Comparison of ENCODE assay signal across 23 mouse cellular contexts in genomic region chr4:149909551-149909950, GRCm38 (mm10). TPM values are rescaled to one million over a fixed set of nuclear protein-coding genes. Genes with fewer than 3 reads are reported as not detected.
A peak's percentile ranks its signal among the peaks of the same experiment; 100 is the strongest.
DNase-seq lines count a peak whose midpoint lies in the region; TF ChIP-seq lines count a peak whose summit lies in the region.
"Had no signal": no experiment of that assay in that cellular context is flagged by ENCODE, and none has a peak within 500 bp of the region (broad histone marks: within the 10 kb centered on the region; RNA-seq: fewer than 3 reads in every experiment).

No protein-coding gene starts in this region.

- 35% methylated on average over 13 of the region's 13 CpGs for WGBS in small intestine, adult 2 months
- 98% methylated on average over 13 of the region's 13 CpGs for WGBS in thymus, adult 2 months

- H3K36me3 ChIP-seq in small intestine, adult 2 months (ENCODE audit: control insufficient read depth, insufficient read depth, low read length): peaks cover 22% of the 10 kb centered on the region
- H3K36me3 ChIP-seq in thymus, adult 2 months (ENCODE audit: control insufficient read depth, insufficient read depth, low read length): no peaks in the 10 kb centered on the region
- H3K36me3 ChIP-seq: forebrain, embryonic 15.5 days; G1E; hindbrain, embryonic 15.5 days; liver, embryonic 12.5 days had no signal

- no peaks in the 10 kb centered on the region for H3K27me3 ChIP-seq in small intestine, adult 2 months (ENCODE audit: control insufficient read depth, insufficient read depth, low read length)
- H3K27me3 ChIP-seq in thymus, adult 2 months (ENCODE audit: control insufficient read depth, insufficient read depth, low read length): no peaks in the 10 kb centered on the region
- H3K27me3 ChIP-seq: embryonic facial prominence, embryonic 15.5 days; forebrain, embryonic 15.5 days; hindbrain, embryonic 15.5 days; limb, embryonic 12.5 days; lung, embryonic 15.5 days; neural tube, embryonic 12.5 days; stomach, embryonic 15.5 days had no signal

- TF ChIP-seq CTCF in small intestine, adult 2 months (IDR thresholded peaks at IDR 0.05; ENCODE audit: extremely low read depth, insufficient read length, insufficient replicate concordance, low read depth, low read length): no peak
- TF ChIP-seq CTCF in thymus, adult 2 months (IDR thresholded peaks at IDR 0.05; ENCODE audit: borderline replicate concordance, control insufficient read depth, extremely low read depth, insufficient read depth, low read length, poor library complexity): no peak

- TF ChIP-seq POLR2A in small intestine, adult 2 months (IDR thresholded peaks at IDR 0.05; ENCODE audit: low read depth, low read length): peak; percentile 56; the same call in 1 of the 2 replicates
- no peak for TF ChIP-seq POLR2A in thymus, adult 2 months (IDR thresholded peaks at IDR 0.05; ENCODE audit: control insufficient read depth, extremely low read depth, insufficient read depth, low read length, poor library complexity)

- H3K4me1 ChIP-seq in small intestine, adult 2 months (ENCODE audit: control insufficient read depth, insufficient read depth, insufficient read length, low read length): peaks cover 27% of the 10 kb centered on the region
- peaks cover 29% of the 10 kb centered on the region for H3K4me1 ChIP-seq in thymus, adult 2 months (replicated peaks; ENCODE audit: control insufficient read depth, insufficient read depth, low read length)
- H3K4me1 ChIP-seq: forebrain, embryonic 15.5 days; liver, embryonic 12.5 days had no signal

- DNase-seq in kidney, postnatal 36 days: peak; percentile 46 to 62
- DNase-seq in kidney, postnatal 10 days: no peak
- DNase-seq in lung, postnatal 25 days (ENCODE audit: low spot score): peak; percentile 30
- DNase-seq in lung, postnatal 10 days: no peak
- peak; percentile 84 for DNase-seq in gonadal fat pad, adult 2 months (ENCODE audit: low read depth)
- DNase-seq in thymus, adult 2 months: no peak
- DNase-seq in adrenal gland, postnatal 10 days: no peak
- DNase-seq: adrenal gland, postnatal 14 days; B cell, adult 2 months; cerebellum, adult 8-10 months; heart, adult 11 months; midbrain, embryonic 14.5 days had no signal

- peak overlapping the region; percentile 41 for H3K4me3 ChIP-seq in small intestine, adult 2 months (ENCODE audit: low read depth, low read length)
- no peak overlapping the region for H3K4me3 ChIP-seq in thymus, adult 2 months (ENCODE audit: control insufficient read depth, insufficient read depth, low read length)
- H3K4me3 ChIP-seq: embryonic facial prominence, embryonic 15.5 days; forebrain, embryonic 15.5 days; hindbrain, embryonic 15.5 days; limb, embryonic 12.5 days; liver, embryonic 12.5 days; lung, embryonic 15.5 days; megakaryocyte, embryonic 14.5 days; neural tube, embryonic 12.5 days; stomach, embryonic 15.5 days had no signal

- peak overlapping the region; percentile 82 for H3K27ac ChIP-seq in small intestine, adult 2 months (ENCODE audit: insufficient read depth, low read depth, low read length)
- no peak overlapping the region for H3K27ac ChIP-seq in thymus, adult 2 months (ENCODE audit: control insufficient read depth, insufficient read depth, low read length)
- H3K27ac ChIP-seq: embryonic facial prominence, embryonic 15.5 days; forebrain, embryonic 15.5 days; hindbrain, embryonic 15.5 days; limb, embryonic 12.5 days; liver, embryonic 12.5 days; lung, embryonic 15.5 days; neural tube, embryonic 12.5 days; stomach, embryonic 15.5 days had no signal

RNA-seq across cellular contexts. Expression of gene Spsb1, which starts 45.3 kb away (rescaled TPM):
- polyA plus RNA-seq in gonadal fat pad, adult 2 months (2012; rRNA removed): 26.1 and 28.5 TPM in 2 replicates
- 17.4 and 27.3 TPM in 2 replicates for polyA plus RNA-seq in small intestine, adult 2 months (2012; rRNA removed)
- 28.5 and 30.4 TPM in 2 replicates for polyA plus RNA-seq in thymus, adult 2 months (2012; rRNA removed)
- 10 to 100 TPM; 31.6 TPM for total RNA-seq in adrenal gland, postnatal 10 days (2021)
- total RNA-seq: G1E had no signal

Comparison
In these comparisons a context has a peak if more than half of its experiments do, and no peak if none do; other contexts are left out.
1. DNase-seq: peak in kidney, postnatal 36 days (2 of 2), lung, postnatal 25 days (single experiment) and gonadal fat pad, adult 2 months (single experiment); none in kidney, postnatal 10 days (single experiment), lung, postnatal 10 days (single experiment), thymus, adult 2 months (single experiment) and adrenal gland, postnatal 10 days (single experiment).